Mouse (Mus musculus) thymus, postnatal 4 days (tissue): ENCODE measurements around the gene Pdhb.

Experiments
- DNase-seq: peaks from one replicate; pipeline ENCODE4 v3.0.0; 2021

Pdhb gene

GRCm38 (mm10) chr14:8172507-8173410 lies at the start of gene Pdhb:
TSS of gene Pdhb (minus strand) at chr14:8173025.
- DNase-seq = peak; percentile 99

- DNase-seq = no peak
Observed at GRCm38 (mm10) chr14:8222561-8222960, 49.7 kb upstream of the Pdhb start.

GRCm38 (mm10) chr14:8220912-8221311 lies 48.1 kb upstream of the Pdhb start:
- DNase-seq = no peak

- DNase-seq = peak; percentile 43
Observed at GRCm38 (mm10) chr14:8220306-8220705, 47.5 kb upstream of the Pdhb start.

- no peak for DNase-seq
Observed at GRCm38 (mm10) chr14:8219876-8220275, 47.1 kb upstream of the Pdhb start.

GRCm38 (mm10) chr14:8218730-8219380 lies 46.0 kb upstream of the Pdhb start:
- DNase-seq = no peak

- no peak for DNase-seq
Observed at GRCm38 (mm10) chr14:8218238-8218637, 45.4 kb upstream of the Pdhb start.

GRCm38 (mm10) chr14:8216100-8216499 lies 43.3 kb upstream of the Pdhb start:
- DNase-seq = no peak

GRCm38 (mm10) chr14:8215208-8215778 lies 42.5 kb upstream of the Pdhb start:
- DNase-seq = peak; percentile 16

- peak; percentile 81 for DNase-seq
Observed at GRCm38 (mm10) chr14:8214299-8215207, 41.7 kb upstream of the Pdhb start.

GRCm38 (mm10) chr14:8213803-8214224 lies 41.0 kb upstream of the Pdhb start, which contains the start of gene Kctd6:
TSS of gene Kctd6 (plus strand) at chr14:8214140.
- peak; percentile 100 for DNase-seq

- no peak for DNase-seq
Observed at GRCm38 (mm10) chr14:8212996-8213395, 40.2 kb upstream of the Pdhb start.

GRCm38 (mm10) chr14:8209896-8210295 lies 37.1 kb upstream of the Pdhb start:
- no peak for DNase-seq

- DNase-seq = no peak
Observed at GRCm38 (mm10) chr14:8208876-8209275, 36.1 kb upstream of the Pdhb start.

GRCm38 (mm10) chr14:8207543-8207942 lies 34.7 kb upstream of the Pdhb start:
- no peak for DNase-seq

GRCm38 (mm10) chr14:8207105-8207504 lies 34.3 kb upstream of the Pdhb start:
- no peak for DNase-seq

GRCm38 (mm10) chr14:8206179-8206910 lies 33.5 kb upstream of the Pdhb start:
- no peak for DNase-seq

- DNase-seq = no peak
Observed at GRCm38 (mm10) chr14:8201715-8202114, 28.9 kb upstream of the Pdhb start.

- no peak for DNase-seq
Observed at GRCm38 (mm10) chr14:8200769-8201168, 27.9 kb upstream of the Pdhb start.

- no peak for DNase-seq
Observed at GRCm38 (mm10) chr14:8192727-8193126, 19.9 kb upstream of the Pdhb start.

- DNase-seq = no peak
Observed at GRCm38 (mm10) chr14:8191331-8191965, 18.6 kb upstream of the Pdhb start.
